Mouse (Mus musculus) heart, postnatal 0 days (tissue): ENCODE measurements around the gene Sowahd. TPM values are rescaled to one million over a fixed set of nuclear protein-coding genes. Genes with fewer than 3 reads are reported as not detected.

Experiments
- ATAC-seq: fragments of 200-750 bp; cut with Nextera tagmentation; 2 replicates; pipeline ENCODE4 v1.8.0; 2017; ENCODE audit warnings: low read depth, moderate number of reproducible peaks, moderate library complexity; ENCODE audit not compliant: insufficient read depth
- DNase-seq: peaks from one replicate; pipeline ENCODE4 v3.0.0-alpha.2; 2016; ENCODE audit warnings: low spot score
- H3K27ac ChIP-seq: fragments of 300-500 bp; sonication (generic); 2 replicates; pipeline ENCODE4 v1.5.1; 2014; ENCODE audit warnings: low read depth, mild to moderate bottlenecking
- H3K27me3 ChIP-seq: fragments of 300-500 bp; sonication (generic); 2 replicates; pipeline ENCODE4 v1.6.1; 2014; ENCODE audit warnings: low read length, mixed read lengths; ENCODE audit not compliant: control insufficient read depth, insufficient read depth
- H3K36me3 ChIP-seq: fragments of 300-500 bp; sonication (generic); replicated peaks from 2 replicates; pipeline ENCODE4 v1.6.1; 2014; ENCODE audit warnings: low read length, mixed read lengths; ENCODE audit not compliant: control insufficient read depth, insufficient read depth
- H3K4me1 ChIP-seq: fragments of 300-500 bp; sonication (generic); 2 replicates; pipeline ENCODE4 v1.6.1; 2014; ENCODE audit warnings: antibody characterized with exemption; ENCODE audit not compliant: control insufficient read depth, insufficient read depth
- H3K4me2 ChIP-seq: fragments of 300-500 bp; sonication (generic); 2 replicates; pipeline ENCODE4 v1.6.1; 2014; ENCODE audit warnings: low read depth, mild to moderate bottlenecking, low read length, moderate library complexity
- H3K4me3 ChIP-seq: fragments of 300-500 bp; sonication (generic); 2 replicates; pipeline ENCODE4 v1.5.1; 2014; ENCODE audit warnings: low read depth, low read length
- H3K9ac ChIP-seq: fragments of 300-500 bp; sonication (generic); replicated peaks from 2 replicates; pipeline ENCODE4 v1.6.1; 2014; ENCODE audit warnings: low read depth, low read length, mixed read lengths
- H3K9me3 ChIP-seq: fragments of 300-500 bp; sonication (generic); replicated peaks from 2 replicates; pipeline ENCODE4 v1.6.1; 2016; ENCODE audit warnings: low read length; ENCODE audit not compliant: control insufficient read depth
- CTCF ChIP-seq: IDR thresholded peaks from 2 replicates; pipeline ENCODE4 v1.5.1; 2016; ENCODE audit warnings: antibody characterized with exemption, control low read depth, low read depth
- EP300 ChIP-seq: IDR thresholded peaks from 2 replicates; pipeline ENCODE4 v1.6.1; 2016; ENCODE audit warnings: antibody characterized with exemption, low read depth
- WGBS: fragments of 180-500 bp; shearing (Covaris S2); extraction: QIAGEN DNeasy Blood & Tissue Kit; methylation state at CpG from one replicate; pipeline ENCODE4 v1.1.7; 2014; 5-methylcytosine and 5-hydroxymethylcytosine counted together
- polyA plus RNA-seq: library from polyadenylated mRNA; unstranded; fragments of >200 nt; fragmentation: Nextera tagmentation; extraction: Ambion mirVana; gene quantifications from 2 replicates; pipeline ENCODE4 v1.2.1, GENCODE M21; 2015
- total RNA-seq: library from RNA; depleted of rRNA; stranded (reverse); fragments of >200 nt; gene quantifications from 2 replicates; pipeline ENCODE4 v1.2.3, GENCODE M21; 2014; ENCODE audit warnings: low replicate concordance; rRNA removed

Gene Sowahd
- total and polyA plus RNA-seq, 2 experiments from 2014 or later: not detected

GRCm38 (mm10) chrX:37095106-37095768 is 46.6 kb downstream of the Sowahd start:
- no peak overlapping the region for H3K27ac ChIP-seq
- ATAC-seq (no peak), DNase-seq (no peak)
- no peaks in the 10 kb centered on the region for H3K27me3 ChIP-seq
- no peak overlapping the region for H3K4me2 ChIP-seq
- TF ChIP-seq EP300: no peak
- no peak for TF ChIP-seq CTCF
- no peak overlapping the region for H3K4me3 ChIP-seq
- H3K4me1 ChIP-seq: no peaks in the 10 kb centered on the region
- H3K9ac ChIP-seq: no peak overlapping the region
- H3K9me3 ChIP-seq: no peaks in the 10 kb centered on the region
- H3K36me3 ChIP-seq: peaks cover 29% of the 10 kb centered on the region
- WGBS: 87% methylated on average over 11 of the region's 11 CpGs

GRCm38 (mm10) chrX:37098681-37099080 is 50.0 kb downstream of the Sowahd start:
- ATAC-seq: no peak
- H3K9me3 ChIP-seq: no peaks in the 10 kb centered on the region
- no peak overlapping the region for H3K9ac ChIP-seq
- WGBS: 88% methylated on average over 3 of the region's 3 CpGs
- H3K4me2 ChIP-seq: no peak overlapping the region
- H3K27me3 ChIP-seq: no peaks in the 10 kb centered on the region
- H3K4me1 ChIP-seq: no peaks in the 10 kb centered on the region
- TF ChIP-seq EP300 (no peak), CTCF (no peak)
- DNase-seq: no peak
- no peak overlapping the region for H3K27ac ChIP-seq
- H3K36me3 ChIP-seq: peaks cover 26% of the 10 kb centered on the region
- no peak overlapping the region for H3K4me3 ChIP-seq

Other genes starting within 250 kb of the Sowahd start
- gene Ube2a, start 174.9 kb upstream of the Sowahd start, total RNA-seq: 24.1 and 75.9 TPM in 2 replicates
- 210 and 213 TPM in 2 replicates for gene Ube2a, start 174.9 kb upstream of the Sowahd start, polyA plus RNA-seq
- gene C330007P06Rik, start 174.7 kb upstream of the Sowahd start, total RNA-seq: 16.6 and 19.0 TPM in 2 replicates
- 10.5 and 10.7 TPM in 2 replicates for gene C330007P06Rik, start 174.7 kb upstream of the Sowahd start, polyA plus RNA-seq
- gene Nkrf, start 145.9 kb upstream of the Sowahd start, total RNA-seq: 0.62 and 5.7 TPM in 2 replicates
- gene Nkrf, start 145.9 kb upstream of the Sowahd start, polyA plus RNA-seq: 0.44 and 0.51 TPM in 2 replicates
- 53.1 and 73.5 TPM in 2 replicates for gene Sept6, start 57.1 kb upstream of the Sowahd start, total RNA-seq
- 22.1 and 22.3 TPM in 2 replicates for gene Sept6, start 57.1 kb upstream of the Sowahd start, polyA plus RNA-seq
- gene Rpl39, start 36.6 kb downstream of the Sowahd start, total RNA-seq: 148 and 167 TPM in 2 replicates
- 403 and 426 TPM in 2 replicates for gene Rpl39, start 36.6 kb downstream of the Sowahd start, polyA plus RNA-seq
- 8.1 and 10.2 TPM in 2 replicates for gene Upf3b, start 61.5 kb downstream of the Sowahd start, total RNA-seq
- 9.3 and 10.6 TPM in 2 replicates for gene Upf3b, start 61.5 kb downstream of the Sowahd start, polyA plus RNA-seq
- gene Nkap, start 78.0 kb downstream of the Sowahd start, total RNA-seq: 8.1 and 13.8 TPM in 2 replicates
- gene Nkap, start 78.0 kb downstream of the Sowahd start, polyA plus RNA-seq: 8.2 and 9.2 TPM in 2 replicates
- gene Akap14, start 120.0 kb downstream of the Sowahd start, total RNA-seq: not detected in 2 replicates
- gene Akap14, start 120.0 kb downstream of the Sowahd start, polyA plus RNA-seq: 0.05 and 0.07 TPM in 2 replicates
- gene Ndufa1, start 142.3 kb downstream of the Sowahd start, total RNA-seq: 337 and 420 TPM in 2 replicates
- gene Ndufa1, start 142.3 kb downstream of the Sowahd start, polyA plus RNA-seq: 1,804 and 1,915 TPM in 2 replicates
- not detected in 2 replicates for gene Rnf113a1, start 142.4 kb downstream of the Sowahd start, total RNA-seq
- gene Rnf113a1, start 142.4 kb downstream of the Sowahd start, polyA plus RNA-seq: 5.5 and 5.6 TPM in 2 replicates
- not detected in 2 replicates for gene Gm9, start 162.2 kb downstream of the Sowahd start, total RNA-seq
- gene Gm9, start 162.2 kb downstream of the Sowahd start, polyA plus RNA-seq: not detected in 2 replicates
- not detected in 2 replicates for gene Rhox1, start 173.4 kb downstream of the Sowahd start, total RNA-seq
- not detected in 2 replicates for gene Rhox1, start 173.4 kb downstream of the Sowahd start, polyA plus RNA-seq
- gene Rhox2a, start 196.1 kb downstream of the Sowahd start, total RNA-seq: not detected in 2 replicates
- gene Rhox2a, start 196.1 kb downstream of the Sowahd start, polyA plus RNA-seq: not detected in 2 replicates
- not detected in 2 replicates for gene Rhox3a, start 201.1 kb downstream of the Sowahd start, total RNA-seq
- not detected in 2 replicates for gene Rhox3a, start 201.1 kb downstream of the Sowahd start, polyA plus RNA-seq
- gene Rhox4a, start 216.5 kb downstream of the Sowahd start, total RNA-seq: not detected in 2 replicates
- gene Rhox4a, start 216.5 kb downstream of the Sowahd start, polyA plus RNA-seq: not detected in 2 replicates